Mouse (Mus musculus) gastrocnemius, postnatal 10 days (tissue): Measurements from ENCODE around the gene Castor2. TPM values are rescaled to one million over a fixed set of nuclear protein-coding genes. Genes with fewer than 3 reads are reported as not detected.

Experiments
- total RNA-seq, 2 experiments: library from RNA; stranded (reverse); gene quantifications; 2 replicates each; pipeline ENCODE4 v1.2.3; 2021

Castor2 gene
- total RNA-seq, 2 experiments from 2014 or later, result 63.2 to 63.5 TPM

Other genes with a start within 250 kb of the Castor2 start
- 10 to 100 TPM; 17.2 to 17.4 TPM for gene Rcc1l, start 77.1 kb downstream of the Castor2 start, total RNA-seq
- 1 to 10 TPM; 6.1 to 7.2 TPM for gene Gtf2ird2, start 84.3 kb downstream of the Castor2 start, total RNA-seq
- gene Ncf1, start 129.9 kb downstream of the Castor2 start, total RNA-seq, result 1 to 10 TPM; 3.4 to 4.7 TPM
- 100 to 1,000 TPM; 131 to 156 TPM for gene Gtf2i, start 215.0 kb downstream of the Castor2 start, total RNA-seq